Mouse (Mus musculus) CD4-positive naive resting alpha-beta T cell, adult 76 days (primary cell): ENCODE results near the gene Clint1. TPM values are rescaled to one million over a fixed set of nuclear protein-coding genes. Genes with fewer than 3 reads are reported as not detected.

Source experiments
- total RNA-seq: library from RNA; stranded (reverse); gene quantifications from one replicate; pipeline ENCODE4 v1.2.4, GENCODE M21; 2023

Clint1 gene
- total RNA-seq, result 169 TPM

DNA sequence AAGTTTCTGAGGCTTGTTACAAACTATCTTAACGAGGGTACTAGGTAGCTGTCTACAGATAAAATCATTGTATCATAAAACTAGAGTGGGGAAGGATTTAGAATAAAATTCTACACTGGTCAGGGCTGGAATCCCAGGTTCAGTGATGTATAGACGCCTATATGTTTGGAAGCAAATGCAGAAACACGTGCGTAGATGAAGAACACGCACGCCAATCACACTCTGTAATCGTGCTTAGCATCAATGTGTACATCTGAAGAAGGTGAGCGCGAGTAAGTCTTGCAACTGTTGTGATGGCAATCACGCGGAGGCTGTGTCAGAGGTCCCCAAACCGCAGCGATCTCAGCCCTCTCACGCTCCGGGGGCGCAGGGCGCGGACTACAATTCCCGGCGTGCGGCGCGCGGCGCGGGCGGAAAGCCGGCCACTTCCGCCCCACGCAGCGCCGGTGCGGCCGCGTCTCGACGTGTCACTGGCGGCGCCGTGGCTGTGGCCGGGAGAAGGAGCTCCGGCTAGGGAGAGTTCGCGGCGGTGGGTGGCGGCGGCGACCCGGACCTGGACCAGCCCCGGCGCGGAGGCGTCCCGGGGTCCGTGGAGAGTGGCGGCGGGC lies at the start of gene Clint1:
Gene Clint1 (plus strand): TSS at position 536 of the 608 bp plus-strand sequence.

DNA sequence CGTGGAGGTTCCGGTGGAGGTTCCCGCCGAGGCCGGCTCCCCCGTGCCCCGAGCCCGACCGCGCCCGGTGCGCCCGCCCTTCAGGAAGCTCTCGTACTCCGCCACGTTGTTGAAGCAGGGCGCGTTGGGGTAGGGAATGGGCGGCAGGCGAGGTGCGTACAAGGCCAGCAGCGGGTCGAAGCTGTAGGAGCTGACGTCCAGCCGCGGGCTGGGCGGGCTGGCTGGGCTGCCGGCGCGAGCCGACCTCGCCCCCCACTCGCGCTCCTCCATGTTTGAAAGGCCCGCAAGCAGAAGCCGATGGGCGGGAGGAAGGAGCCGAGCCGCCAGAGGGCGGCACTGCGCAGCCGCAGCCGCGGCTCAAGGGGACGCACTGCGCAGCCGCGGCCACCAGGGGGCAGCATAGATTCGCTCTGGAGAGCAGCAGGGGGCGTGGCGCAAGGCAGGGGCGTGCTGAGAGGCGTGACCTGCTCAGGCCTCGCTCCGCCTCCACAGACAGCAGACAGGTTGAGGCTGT lies 92.8 kb downstream of the Clint1 start, which contains the start of gene Lsm11:
Gene Lsm11 (minus strand): TSS at position 293 of the 514 bp plus-strand sequence.

DNA sequence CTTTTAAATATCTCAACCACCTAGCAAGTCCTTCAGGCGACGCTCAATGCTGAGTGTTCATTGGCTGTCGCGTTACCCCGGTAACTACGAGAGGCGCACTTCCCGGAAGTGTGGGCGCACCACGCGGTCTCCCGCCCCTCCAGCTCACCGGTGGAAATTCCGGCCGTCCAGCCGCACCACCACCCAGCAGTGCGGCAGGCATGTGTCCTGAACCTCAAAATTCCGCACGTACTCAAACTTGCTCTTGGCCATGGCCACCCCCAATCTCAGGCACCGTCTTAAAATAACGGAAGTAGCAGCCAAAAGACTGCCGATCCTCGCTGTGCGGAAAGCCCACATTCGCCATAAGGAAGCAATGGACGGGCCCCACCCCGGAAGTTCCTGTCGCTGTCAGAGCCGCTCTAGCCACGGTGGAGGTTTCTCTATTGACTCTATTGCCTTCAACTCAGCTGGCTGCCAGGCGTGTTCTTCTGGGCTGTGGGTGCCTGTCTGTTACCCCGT lies 103.3 kb downstream of the Clint1 start, which contains the start of gene Thg1l:
Gene Thg1l (minus strand): TSS at position 368 of the 501 bp plus-strand sequence.

Other genes starting within 250 kb of the Clint1 start
- gene Lsm11, start 92.9 kb downstream of the Clint1 start, total RNA-seq, result 6.5 TPM
- 15.5 TPM for gene Thg1l, start 103.4 kb downstream of the Clint1 start, total RNA-seq
- gene Sox30, start 128.3 kb downstream of the Clint1 start, total RNA-seq, result not detected
- gene Gm12166, start 200.3 kb downstream of the Clint1 start, total RNA-seq, result 2.1 TPM
- 35.9 TPM for gene Adam19, start 203.9 kb downstream of the Clint1 start, total RNA-seq